Mouse (Mus musculus) forebrain, embryonic 12.5 days (tissue): ENCODE data around the gene Wnt4. TPM values are rescaled to one million over a fixed set of nuclear protein-coding genes. Genes with fewer than 3 reads are reported as not detected.

Experiments
- ATAC-seq: fragments of 200-750 bp; cut with Nextera tagmentation; 2 replicates; pipeline ENCODE4 v1.8.0; 2017; ENCODE audit warnings: moderate TSS enrichment; ENCODE audit not compliant: low FRiP score
- H3K27ac ChIP-seq: fragments of 300-500 bp; sonication (generic); 2 replicates; pipeline ENCODE4 v1.5.1; 2016; ENCODE audit warnings: mild to moderate bottlenecking
- H3K27me3 ChIP-seq: fragments of 300-500 bp; sonication (generic); 2 replicates; pipeline ENCODE4 v1.6.1; 2016; ENCODE audit warnings: mild to moderate bottlenecking
- H3K36me3 ChIP-seq: fragments of 300-500 bp; sonication (generic); replicated peaks from 2 replicates; pipeline ENCODE4 v1.6.1; 2016; ENCODE audit warnings: mild to moderate bottlenecking
- H3K4me1 ChIP-seq: fragments of 300-500 bp; sonication (generic); 2 replicates; pipeline ENCODE4 v1.6.1; 2016
- H3K4me2 ChIP-seq: fragments of 300-500 bp; sonication (generic); 2 replicates; pipeline ENCODE4 v1.6.1; 2016; ENCODE audit warnings: mild to moderate bottlenecking, moderate library complexity
- H3K4me3 ChIP-seq: fragments of 300-500 bp; sonication (generic); replicated peaks from 2 replicates; pipeline ENCODE4 v1.5.1; 2016; ENCODE audit warnings: mild to moderate bottlenecking
- H3K9ac ChIP-seq: fragments of 300-500 bp; sonication (generic); 2 replicates; pipeline ENCODE4 v1.6.1; 2016; ENCODE audit warnings: mild to moderate bottlenecking
- H3K9me3 ChIP-seq: fragments of 300-500 bp; sonication (generic); 2 replicates; pipeline ENCODE4 v1.6.1; 2016
- WGBS: fragments of 180-500 bp; shearing (Covaris S2); methylation state at CpG from one replicate; pipeline ENCODE4 v1.1.7; 2016; 5-methylcytosine and 5-hydroxymethylcytosine counted together
- polyA plus RNA-seq: library from polyadenylated mRNA; unstranded; fragments of >200 nt; fragmentation: Nextera tagmentation; extraction: Ambion mirVana; gene quantifications from 2 replicates; pipeline ENCODE4 v1.2.1, GENCODE M21; 2016

Wnt4 gene
- polyA plus RNA-seq, 1 experiment from 2014 or later: 0.52 TPM

DNA sequence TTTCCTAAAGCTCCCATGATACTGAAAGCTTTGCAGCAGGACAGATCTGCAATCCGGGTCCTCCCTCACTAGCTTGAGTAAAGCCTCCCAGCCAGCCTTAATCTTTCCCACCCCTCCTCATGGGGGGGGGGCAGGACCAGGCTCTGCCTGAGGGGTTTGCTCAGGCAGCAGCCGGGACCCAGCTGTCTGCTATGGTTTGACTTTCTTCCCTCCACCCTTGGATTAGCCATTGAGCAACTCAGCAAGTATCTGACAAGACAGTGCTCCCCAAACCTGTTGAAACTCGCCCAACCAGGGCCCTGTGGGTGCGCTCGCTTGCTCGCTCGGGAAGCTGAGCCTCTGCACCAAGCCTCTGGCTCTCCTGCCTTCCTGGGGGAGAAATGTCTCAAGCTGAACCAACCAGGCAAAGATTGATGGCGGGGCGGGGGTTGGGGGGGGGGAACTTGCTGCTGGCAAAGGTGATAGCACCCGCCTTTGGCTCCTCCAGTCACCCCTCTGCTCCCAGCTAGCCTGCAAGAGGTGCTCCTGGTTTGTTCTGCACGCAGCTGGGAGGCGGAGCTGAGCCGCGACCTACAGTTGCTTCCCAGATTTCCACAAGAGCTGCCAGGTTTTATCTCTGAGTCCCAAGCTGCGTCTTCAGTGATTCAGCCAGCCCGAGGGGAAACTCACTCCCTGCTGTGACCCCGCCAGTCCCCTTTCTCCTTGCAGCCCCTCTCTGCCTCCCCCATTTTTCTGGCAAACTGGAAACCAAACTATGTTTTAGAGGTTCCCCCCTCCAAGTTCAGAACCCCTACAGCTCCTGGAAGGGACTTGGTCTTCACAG, 5.5 kb downstream of the Wnt4 start:
- Histone ChIP-seq H3K9me3 (no peaks in the 10 kb centered on the region), H3K4me3 (no peak overlapping the region), H3K9ac (no peak overlapping the region), H3K27ac (no peak overlapping the region), H3K4me2 (no peak overlapping the region), H3K4me1 (peaks cover 23% of the 10 kb centered on the region), H3K27me3 (peaks cover 85% of the 10 kb centered on the region), H3K36me3 (no peaks in the 10 kb centered on the region)
- 9% methylated on average over 17 of the region's 17 CpGs for WGBS
- no peak for ATAC-seq

DNA sequence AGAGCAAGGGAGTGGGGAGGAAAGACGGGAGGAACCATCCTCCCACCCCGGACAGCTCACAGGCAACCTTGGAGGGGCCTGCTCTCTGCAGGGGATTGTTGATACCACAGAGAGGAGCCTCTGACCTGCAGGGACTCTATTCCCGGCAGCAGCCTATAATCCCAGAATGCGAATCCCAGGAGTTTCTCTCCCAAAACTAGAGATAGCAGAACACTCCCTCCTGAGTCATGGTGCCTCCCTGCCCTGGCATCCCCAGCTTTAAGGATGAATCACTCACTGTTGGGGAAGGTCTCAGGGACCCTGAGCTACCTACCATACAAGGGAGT, 6.1 kb downstream of the Wnt4 start:
- 8% methylated on average over 4 of the region's 4 CpGs for WGBS
- H3K4me2 ChIP-seq: no peak overlapping the region
- ATAC-seq: no peak
- H3K27ac ChIP-seq: no peak overlapping the region
- H3K4me1 ChIP-seq: peaks cover 17% of the 10 kb centered on the region
- H3K27me3 ChIP-seq: peaks cover 79% of the 10 kb centered on the region
- H3K36me3 ChIP-seq: no peaks in the 10 kb centered on the region
- no peaks in the 10 kb centered on the region for H3K9me3 ChIP-seq
- no peak overlapping the region for H3K4me3 ChIP-seq
- H3K9ac ChIP-seq: no peak overlapping the region

DNA sequence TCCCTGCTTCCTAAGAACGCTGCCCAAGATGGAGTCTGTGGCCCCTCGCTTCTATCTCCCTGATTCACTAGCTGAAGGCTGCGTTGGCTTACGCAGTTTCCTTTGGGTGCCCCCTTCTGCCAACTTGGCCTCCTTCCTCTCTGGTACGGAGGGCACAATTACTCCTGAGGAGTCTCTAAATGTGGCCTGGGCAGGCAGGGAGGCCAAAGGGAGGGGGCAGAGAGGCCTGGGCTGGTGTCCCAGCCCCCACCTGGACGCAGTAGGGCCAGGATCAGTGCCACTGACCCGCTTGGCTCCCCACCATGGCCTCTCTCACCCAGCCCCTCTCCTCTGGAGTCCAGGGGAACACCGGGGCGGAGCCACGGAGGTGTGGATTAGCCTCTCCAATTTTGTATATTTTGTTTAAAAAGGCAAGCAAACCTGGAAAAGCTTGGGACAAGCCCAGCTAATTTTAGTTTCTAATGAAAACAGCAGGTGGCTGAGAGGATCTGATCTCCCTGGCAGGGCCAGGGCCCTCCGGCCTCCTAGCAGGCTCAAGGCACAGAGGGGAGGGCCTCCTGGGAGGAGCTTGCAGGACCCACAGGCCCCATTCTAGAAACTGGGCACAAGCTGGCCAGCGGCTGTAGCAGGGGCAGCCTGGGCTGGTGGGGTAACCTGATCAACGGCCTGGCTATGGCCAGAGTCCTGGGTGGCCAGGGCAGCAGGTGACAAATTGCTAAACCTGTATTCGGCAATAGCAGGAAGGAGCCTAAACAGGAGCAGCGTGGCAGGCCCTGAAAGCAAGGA, 8.8 kb downstream of the Wnt4 start:
- WGBS: 67% methylated on average over 15 of the region's 15 CpGs
- Histone ChIP-seq H3K4me1 (peaks cover 8% of the 10 kb centered on the region), H3K9me3 (no peaks in the 10 kb centered on the region), H3K27ac (no peak overlapping the region), H3K4me2 (no peak overlapping the region), H3K27me3 (peaks cover 59% of the 10 kb centered on the region), H3K36me3 (no peaks in the 10 kb centered on the region), H3K9ac (no peak overlapping the region), H3K4me3 (no peak overlapping the region)
- no peak for ATAC-seq

DNA sequence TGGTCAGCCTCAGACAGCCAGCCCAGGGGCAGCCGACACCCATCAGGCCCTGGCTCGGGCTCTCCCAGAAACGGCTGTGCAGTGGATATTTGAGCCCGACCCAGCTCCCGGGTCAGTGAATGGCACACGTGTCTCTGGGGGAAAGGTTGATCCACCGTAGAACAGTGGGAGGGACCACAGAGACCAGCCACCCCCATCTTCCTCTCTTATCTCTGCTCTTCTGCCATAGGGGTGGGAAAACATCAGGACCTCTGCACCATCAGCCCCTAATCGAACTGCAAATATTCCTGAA, 9.3 kb downstream of the Wnt4 start:
- no peak overlapping the region for H3K9ac ChIP-seq
- no peak overlapping the region for H3K4me2 ChIP-seq
- no peak for ATAC-seq
- 55% methylated on average over 8 of the region's 8 CpGs for WGBS
- no peak overlapping the region for H3K27ac ChIP-seq
- no peak overlapping the region for H3K4me3 ChIP-seq
- no peaks in the 10 kb centered on the region for H3K36me3 ChIP-seq
- H3K9me3 ChIP-seq: no peaks in the 10 kb centered on the region
- H3K27me3 ChIP-seq: peaks cover 53% of the 10 kb centered on the region
- peaks cover 8% of the 10 kb centered on the region for H3K4me1 ChIP-seq

DNA sequence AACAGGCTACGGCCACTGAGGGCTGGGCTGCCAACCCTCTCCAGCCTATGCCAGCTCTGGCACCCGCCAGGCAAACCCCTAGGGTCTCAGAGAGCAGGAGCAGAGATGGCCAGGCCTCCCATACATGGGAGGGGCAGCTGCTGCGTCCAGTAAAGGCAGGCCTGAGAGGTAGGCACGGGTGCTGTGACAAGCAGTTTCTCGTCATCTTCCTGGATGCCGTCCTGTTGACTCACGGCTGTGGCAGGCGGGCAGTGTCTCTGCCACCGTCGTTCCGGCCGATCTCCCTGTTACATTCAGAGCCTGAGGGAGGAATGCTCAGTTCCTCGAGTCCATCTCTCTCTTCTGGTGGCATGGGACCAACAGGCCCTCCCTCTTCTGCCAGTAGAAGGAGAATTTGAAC, 9.9 kb downstream of the Wnt4 start:
- Histone ChIP-seq H3K4me2 (no peak overlapping the region), H3K36me3 (no peaks in the 10 kb centered on the region), H3K4me3 (no peak overlapping the region), H3K9ac (no peak overlapping the region), H3K4me1 (peaks cover 8% of the 10 kb centered on the region), H3K27ac (no peak overlapping the region), H3K9me3 (no peaks in the 10 kb centered on the region), H3K27me3 (peaks cover 47% of the 10 kb centered on the region)
- ATAC-seq: no peak
- 81% methylated on average over 13 of the region's 13 CpGs for WGBS

DNA sequence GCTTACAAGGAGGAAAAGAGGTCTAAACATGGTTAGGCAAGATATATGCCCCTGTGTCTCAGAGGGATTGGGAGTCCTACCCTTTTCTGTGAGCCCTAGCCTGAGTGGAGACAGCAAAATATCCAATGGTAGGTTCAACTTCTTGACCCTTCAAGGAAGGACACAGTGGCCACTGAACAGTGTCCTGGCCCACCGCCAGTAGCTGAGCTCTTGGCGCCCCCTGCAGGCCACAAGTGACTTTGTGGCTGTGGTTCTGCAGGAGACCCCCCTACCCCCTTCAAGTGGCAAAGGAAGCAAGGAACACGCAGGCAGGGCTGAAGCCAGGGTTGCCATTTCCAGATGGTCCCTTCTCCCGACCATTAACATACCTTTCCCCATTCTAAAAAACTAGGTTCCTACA, 10.5 kb downstream of the Wnt4 start:
- H3K4me3 ChIP-seq: no peak overlapping the region
- H3K27me3 ChIP-seq: peaks cover 41% of the 10 kb centered on the region
- H3K36me3 ChIP-seq: no peaks in the 10 kb centered on the region
- no peak overlapping the region for H3K9ac ChIP-seq
- 6% methylated on average over 4 of the region's 4 CpGs for WGBS
- H3K9me3 ChIP-seq: no peaks in the 10 kb centered on the region
- no peak overlapping the region for H3K27ac ChIP-seq
- H3K4me1 ChIP-seq: peaks cover 4% of the 10 kb centered on the region
- ATAC-seq: no peak
- H3K4me2 ChIP-seq: no peak overlapping the region

DNA sequence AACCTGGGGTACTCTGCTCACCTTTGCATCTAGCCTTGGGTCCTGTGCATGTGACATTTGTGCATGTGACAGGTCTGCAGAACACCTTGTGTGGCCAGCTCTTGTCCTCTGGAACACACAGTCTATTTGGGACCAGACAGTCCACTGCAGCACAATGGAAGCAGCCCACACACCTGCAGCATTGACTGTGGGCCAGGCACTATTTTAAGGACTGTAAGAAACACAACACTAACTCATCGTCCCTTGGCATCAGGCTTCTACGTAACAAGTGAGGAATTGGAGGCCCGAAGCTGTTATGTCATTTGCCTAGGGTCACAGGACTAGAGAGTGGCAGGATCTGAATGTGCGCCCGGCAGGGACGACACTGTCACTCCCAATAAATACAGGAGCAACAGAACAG, 12.4 kb downstream of the Wnt4 start:
- H3K27me3 ChIP-seq: peaks cover 22% of the 10 kb centered on the region
- WGBS: 92% methylated on average over 6 of the region's 6 CpGs
- H3K9ac ChIP-seq: no peak overlapping the region
- H3K36me3 ChIP-seq: no peaks in the 10 kb centered on the region
- no peak overlapping the region for H3K4me3 ChIP-seq
- no peak for ATAC-seq
- H3K4me2 ChIP-seq: no peak overlapping the region
- no peak overlapping the region for H3K27ac ChIP-seq
- H3K9me3 ChIP-seq: no peaks in the 10 kb centered on the region
- no peaks in the 10 kb centered on the region for H3K4me1 ChIP-seq

DNA sequence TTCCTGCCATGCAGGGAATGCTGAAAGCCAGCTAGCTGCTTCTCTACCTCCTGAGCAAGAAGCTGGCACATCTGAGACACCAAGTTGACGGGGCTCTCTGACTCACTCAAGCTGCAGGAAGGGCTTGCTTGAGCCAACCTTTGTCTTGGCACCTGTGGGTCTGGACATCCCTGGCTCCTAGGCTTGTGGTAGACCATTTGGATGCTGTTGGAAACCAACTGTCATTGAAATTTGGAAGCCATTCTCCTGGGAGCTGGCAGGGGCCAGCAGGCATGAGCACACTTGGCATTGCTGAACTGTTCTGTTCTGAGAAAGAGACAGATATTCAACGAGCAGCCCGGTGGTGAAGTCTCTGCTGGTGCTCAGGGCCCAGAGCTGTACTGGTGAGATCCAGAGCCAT, 13.0 kb downstream of the Wnt4 start:
- WGBS: 81% methylated on average over 3 of the region's 3 CpGs

DNA sequence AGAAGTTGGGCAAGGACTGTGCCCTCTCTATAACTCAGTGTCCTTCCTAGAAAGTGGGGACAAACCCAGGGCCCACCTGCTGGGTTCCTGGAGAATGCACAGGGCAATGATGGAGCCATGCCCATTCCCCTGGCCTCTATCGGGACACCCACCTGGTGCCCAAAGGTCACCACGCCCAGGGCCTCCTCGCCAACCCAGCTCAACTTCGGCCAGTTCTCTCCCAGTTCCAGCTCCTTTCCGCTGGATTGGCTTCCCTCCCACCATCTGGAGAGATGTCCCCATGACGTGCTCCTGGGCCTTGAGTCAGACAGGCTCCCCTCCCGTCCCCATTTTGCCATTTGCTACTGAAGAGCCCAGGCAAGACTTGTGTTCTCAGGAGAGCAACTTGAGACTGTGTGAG, 15.3 kb downstream of the Wnt4 start:
- H3K4me2 ChIP-seq: no peak overlapping the region
- H3K9ac ChIP-seq: no peak overlapping the region
- H3K4me1 ChIP-seq: no peaks in the 10 kb centered on the region
- 85% methylated on average over 7 of the region's 7 CpGs for WGBS
- 0 out of 2 replicates have a peak, but pooled peaks cover 5% of the 10 kb centered on the region for H3K27me3 ChIP-seq
- no peak overlapping the region for H3K4me3 ChIP-seq
- no peak for ATAC-seq
- no peak overlapping the region for H3K27ac ChIP-seq
- no peaks in the 10 kb centered on the region for H3K9me3 ChIP-seq
- H3K36me3 ChIP-seq: no peaks in the 10 kb centered on the region

More for the DNA sequence above, 13.0 kb downstream of the Wnt4 start:
- Histone ChIP-seq H3K4me2 (no peak overlapping the region), H3K27ac (no peak overlapping the region), H3K4me1 (no peaks in the 10 kb centered on the region), H3K36me3 (no peaks in the 10 kb centered on the region), H3K4me3 (no peak overlapping the region), H3K9me3 (no peaks in the 10 kb centered on the region), H3K27me3 (peaks cover 20% of the 10 kb centered on the region), H3K9ac (no peak overlapping the region)
- ATAC-seq: no peak

DNA sequence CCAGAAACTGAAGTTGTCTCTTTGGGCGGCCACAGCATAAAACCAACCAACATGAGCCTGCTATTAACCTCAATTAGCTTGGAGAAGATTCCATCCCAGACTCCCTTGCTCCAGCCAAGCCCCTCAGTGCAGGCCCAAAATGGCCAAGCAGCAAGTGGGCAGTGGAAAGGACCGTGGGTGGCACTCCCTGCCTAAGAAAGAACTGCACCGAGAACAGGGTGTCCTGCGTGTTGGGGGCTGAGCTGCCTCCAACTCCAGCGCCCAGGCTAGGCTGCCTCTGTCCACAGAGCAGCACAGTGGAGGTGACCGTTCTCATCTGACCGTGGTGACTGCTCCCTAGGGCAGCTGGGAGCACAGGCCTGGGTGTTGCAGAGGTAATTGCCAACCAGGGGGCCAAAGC, 16.7 kb downstream of the Wnt4 start:
- no peak overlapping the region for H3K9ac ChIP-seq
- no peaks in the 10 kb centered on the region for H3K9me3 ChIP-seq
- H3K4me2 ChIP-seq: no peak overlapping the region
- WGBS: 86% methylated on average over 7 of the region's 7 CpGs
- no peak overlapping the region for H3K4me3 ChIP-seq
- H3K4me1 ChIP-seq: no peaks in the 10 kb centered on the region
- 0 out of 2 replicates have a peak, but pooled peaks cover 4% of the 10 kb centered on the region for H3K27me3 ChIP-seq
- no peak overlapping the region for H3K27ac ChIP-seq
- no peaks in the 10 kb centered on the region for H3K36me3 ChIP-seq
- no peak for ATAC-seq

DNA sequence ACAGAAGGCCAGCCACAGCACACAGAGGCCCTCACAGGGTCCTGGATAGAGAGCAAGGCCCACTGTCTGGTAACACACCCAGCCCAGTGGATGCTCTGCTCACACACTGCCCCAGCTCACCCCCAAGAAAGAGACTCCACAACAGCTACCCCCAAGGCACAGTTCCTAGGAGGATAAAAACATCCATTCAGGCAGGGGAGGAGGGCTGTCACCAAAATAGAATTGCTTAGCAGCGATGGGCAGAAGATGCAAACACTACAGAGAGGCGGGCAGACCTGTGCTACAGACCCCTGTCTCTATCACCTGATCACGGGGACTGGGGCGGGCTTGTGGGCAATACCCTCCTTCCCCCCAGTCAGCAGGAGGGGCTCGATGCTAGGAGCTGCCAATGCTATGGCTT, 17.2 kb downstream of the Wnt4 start:
- no peak for ATAC-seq
- H3K9ac ChIP-seq: no peak overlapping the region
- WGBS: 85% methylated on average over 5 of the region's 5 CpGs
- no peaks in the 10 kb centered on the region for H3K27me3 ChIP-seq
- no peaks in the 10 kb centered on the region for H3K36me3 ChIP-seq
- H3K4me1 ChIP-seq: no peaks in the 10 kb centered on the region
- no peak overlapping the region for H3K4me3 ChIP-seq
- no peaks in the 10 kb centered on the region for H3K9me3 ChIP-seq
- H3K4me2 ChIP-seq: no peak overlapping the region
- H3K27ac ChIP-seq: no peak overlapping the region

DNA sequence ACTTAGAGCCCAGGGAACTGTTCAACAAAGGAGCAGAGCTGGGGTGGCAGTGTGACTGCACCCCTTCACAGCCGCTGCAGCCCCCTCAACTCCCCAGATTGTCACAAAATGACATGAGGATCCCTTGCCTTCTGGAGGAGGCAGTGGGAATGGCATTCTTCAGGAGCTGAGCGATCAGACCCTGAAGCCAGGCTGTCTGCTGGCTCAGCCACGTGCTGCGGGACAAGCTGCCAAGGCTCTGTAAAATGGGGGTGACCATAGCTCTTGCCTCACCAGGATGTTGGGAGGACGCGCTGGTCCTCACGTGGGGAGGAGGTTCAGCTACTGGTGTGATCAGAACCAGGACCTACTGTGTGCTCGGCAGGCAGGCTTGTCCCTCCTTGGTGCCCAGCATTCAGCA, 17.7 kb downstream of the Wnt4 start:
- Histone ChIP-seq H3K4me3 (no peak overlapping the region), H3K9me3 (no peaks in the 10 kb centered on the region), H3K36me3 (no peaks in the 10 kb centered on the region), H3K9ac (no peak overlapping the region), H3K27me3 (no peaks in the 10 kb centered on the region), H3K4me1 (no peaks in the 10 kb centered on the region), H3K27ac (no peak overlapping the region), H3K4me2 (no peak overlapping the region)
- 85% methylated on average over 8 of the region's 8 CpGs for whole genome bisulfite sequencing
- no peak for ATAC-seq

DNA sequence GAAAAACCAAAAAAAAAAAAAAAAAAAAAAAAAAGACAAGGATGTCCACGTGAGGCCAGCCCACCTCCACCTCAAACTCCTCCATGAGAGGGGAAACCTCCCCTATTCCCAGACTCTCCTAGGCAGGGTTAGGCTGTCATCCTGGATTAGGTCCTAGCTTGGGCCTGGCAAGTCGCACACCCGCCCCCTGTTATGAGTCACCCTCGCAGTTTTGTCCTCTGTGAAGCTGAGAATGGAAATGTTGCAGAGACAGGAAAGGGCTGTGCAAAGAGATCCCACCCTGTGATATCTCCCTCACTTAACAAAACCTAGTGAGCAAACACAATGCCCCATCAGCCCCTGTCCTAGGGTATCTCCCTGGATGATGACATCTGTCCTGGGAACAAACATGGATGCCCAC, 20.3 kb downstream of the Wnt4 start:
- H3K4me2 ChIP-seq: no peak overlapping the region
- no peak overlapping the region for H3K9ac ChIP-seq
- no peaks in the 10 kb centered on the region for H3K36me3 ChIP-seq
- no peak for ATAC-seq
- no peak overlapping the region for H3K4me3 ChIP-seq
- peaks cover 14% of the 10 kb centered on the region for H3K4me1 ChIP-seq
- WGBS: 87% methylated on average over 4 of the region's 4 CpGs
- H3K27me3 ChIP-seq: no peaks in the 10 kb centered on the region
- no peaks in the 10 kb centered on the region for H3K9me3 ChIP-seq
- H3K27ac ChIP-seq: no peak overlapping the region
